Comparison of ENCODE assay signal across 8 mouse cellular contexts in genomic region chr9:13826391-13826805, GRCm38 (mm10). TPM values are rescaled to one million over a fixed set of nuclear protein-coding genes. Genes with fewer than 3 reads are reported as not detected.
DNase-seq lines count a peak whose midpoint lies in the region; ATAC-seq and TF ChIP-seq lines count a peak whose summit lies in the region.

No protein-coding gene starts in this region.

- peak overlapping the region; percentile 89 for H3K4me2 ChIP-seq in embryonic facial prominence, embryonic 14.5 days (ENCODE audit: low read depth, low read length)
- peak overlapping the region; percentile 75 for H3K4me2 ChIP-seq in liver, embryonic 12.5 days
- peak overlapping the region; percentile 87 for H3K4me2 ChIP-seq in myocyte (ENCODE audit: low read depth)

- peak; percentile 80 for DNase-seq in embryo, embryonic 10 days (ENCODE audit: low spot score)
- DNase-seq in embryo, embryonic 9.5 days (ENCODE audit: extremely low spot score) = no peak
- peak; percentile 78 for DNase-seq in embryonic facial prominence, embryonic 14.5 days (ENCODE audit: low spot score)
- peak; percentile 81 for DNase-seq in induced T-regulatory cell, adult 2 months (ENCODE audit: low read depth)
- DNase-seq in thymus, adult 2 months = peak; percentile 74

- peak; percentile 15 for TF ChIP-seq POLR2A in ES-Bruce4 (IDR thresholded peaks at IDR 0.05; ENCODE audit: insufficient read depth, low read length)
- no peak for TF ChIP-seq POLR2A in myocyte (IDR thresholded peaks at IDR 0.05; ENCODE audit: insufficient read length, low read depth)
- TF ChIP-seq POLR2A in thymus, adult 2 months (IDR thresholded peaks at IDR 0.05; ENCODE audit: control insufficient read depth, extremely low read depth, insufficient read depth, low read length, poor library complexity) = no peak

- no peaks in the 10 kb centered on the region for H3K4me1 ChIP-seq in ES-Bruce4 (ENCODE audit: control insufficient read depth, insufficient read depth, low read length)
- H3K4me1 ChIP-seq in embryonic facial prominence, embryonic 14.5 days (ENCODE audit: control insufficient read depth, insufficient read depth, low read length) = peaks cover 19% of the 10 kb centered on the region
- H3K4me1 ChIP-seq in liver, embryonic 12.5 days = peaks cover 39% of the 10 kb centered on the region
- H3K4me1 ChIP-seq in thymus, adult 2 months (replicated peaks; ENCODE audit: control insufficient read depth, insufficient read depth, low read length) = no peaks in the 10 kb centered on the region

- H3K79me2 ChIP-seq in myocyte (ENCODE audit: control insufficient read depth, insufficient read depth) = peaks cover 60% of the 10 kb centered on the region

- H3K9ac ChIP-seq in ES-Bruce4 (ENCODE audit: low read depth, poor library complexity, severe bottlenecking) = peak overlapping the region; percentile 92
- H3K9ac ChIP-seq in embryonic facial prominence, embryonic 14.5 days (ENCODE audit: low read depth, low read length) = peak overlapping the region; percentile 94
- peak overlapping the region; percentile 94 for H3K9ac ChIP-seq in liver, embryonic 12.5 days

- no peak for TF ChIP-seq CTCF in ES-Bruce4 (IDR thresholded peaks at IDR 0.05; ENCODE audit: low read depth, low read length)
- no peak for TF ChIP-seq CTCF in thymus, adult 2 months (IDR thresholded peaks at IDR 0.05; ENCODE audit: borderline replicate concordance, control insufficient read depth, extremely low read depth, insufficient read depth, low read length, poor library complexity)

- H3ac ChIP-seq in myocyte (ENCODE audit: control insufficient read depth, insufficient read length) = peak overlapping the region; percentile 39

- H3K4me3 ChIP-seq in ES-Bruce4 (ENCODE audit: low read depth, low read length) = peak overlapping the region; percentile 87
- peak overlapping the region; percentile 85 for H3K4me3 ChIP-seq in embryonic facial prominence, embryonic 14.5 days (ENCODE audit: low read depth, low read length)
- H3K4me3 ChIP-seq in liver, embryonic 12.5 days = peak overlapping the region; percentile 92
- peak overlapping the region; percentile 93 for H3K4me3 ChIP-seq in myocyte
- H3K4me3 ChIP-seq in thymus, adult 2 months (ENCODE audit: control insufficient read depth, insufficient read depth, low read length) = peak overlapping the region; percentile 61

- H3K36me3 ChIP-seq in ES-Bruce4 (ENCODE audit: control insufficient read depth, insufficient read depth, low read length, poor library complexity, severe bottlenecking) (peaks cover 26% of the 10 kb centered on the region), myocyte (ENCODE audit: control insufficient read depth, insufficient read depth) (peaks cover 10% of the 10 kb centered on the region)
- peaks cover 19% of the 10 kb centered on the region for H3K36me3 ChIP-seq in embryonic facial prominence, embryonic 14.5 days (ENCODE audit: control insufficient read depth, insufficient read depth, low read length)
- H3K36me3 ChIP-seq in liver, embryonic 12.5 days = peaks cover 39% of the 10 kb centered on the region
- H3K36me3 ChIP-seq in thymus, adult 2 months (ENCODE audit: control insufficient read depth, insufficient read depth, low read length) = peaks cover 1% of the 10 kb centered on the region; the same call in 1 of the 2 replicates

- WGBS in embryonic facial prominence, embryonic 14.5 days = under 1% methylated on average over 20 of the region's 31 CpGs
- WGBS in liver, embryonic 12.5 days (ENCODE audit: insufficient replicate concordance) = under 1% methylated on average over 31 of the region's 31 CpGs
- under 1% methylated on average over 31 of the region's 31 CpGs for WGBS in thymus, adult 2 months

- TF ChIP-seq EP300 in ES-Bruce4 (IDR thresholded peaks at IDR 0.05; ENCODE audit: insufficient read depth, low read depth, low read length) = no peak

- H3K27me3 ChIP-seq in ES-Bruce4 (ENCODE audit: control insufficient read depth, insufficient read depth, low read length, poor library complexity, severe bottlenecking) (no peaks in the 10 kb centered on the region), myocyte (ENCODE audit: control insufficient read depth, insufficient read depth, insufficient read length) (no peaks in the 10 kb centered on the region)
- no peaks in the 10 kb centered on the region for H3K27me3 ChIP-seq in embryonic facial prominence, embryonic 14.5 days (replicated peaks; ENCODE audit: control insufficient read depth, insufficient read depth, low read length)
- H3K27me3 ChIP-seq in liver, embryonic 12.5 days (replicated peaks) = no peaks in the 10 kb centered on the region
- H3K27me3 ChIP-seq in thymus, adult 2 months (ENCODE audit: control insufficient read depth, insufficient read depth, low read length) = no peaks in the 10 kb centered on the region

- H3K9me3 ChIP-seq in ES-Bruce4 (replicated peaks; ENCODE audit: control insufficient read depth, insufficient read depth, low read length, poor library complexity, severe bottlenecking) = no peaks in the 10 kb centered on the region
- no peaks in the 10 kb centered on the region for H3K9me3 ChIP-seq in embryonic facial prominence, embryonic 14.5 days (ENCODE audit: control insufficient read depth, low read length)
- no peaks in the 10 kb centered on the region for H3K9me3 ChIP-seq in liver, embryonic 12.5 days (replicated peaks)

- ATAC-seq in embryonic facial prominence, embryonic 14.5 days (ENCODE audit: low read depth) = peak; percentile 13
- ATAC-seq in liver, embryonic 12.5 days = peak; percentile 28

- H3K27ac ChIP-seq in ES-Bruce4 (ENCODE audit: insufficient read depth, low read length) = peak overlapping the region; percentile 69
- peak overlapping the region; percentile 99 for H3K27ac ChIP-seq in embryonic facial prominence, embryonic 14.5 days (replicated peaks; ENCODE audit: low read depth, low read length)
- H3K27ac ChIP-seq in liver, embryonic 12.5 days = peak overlapping the region; percentile 99
- peak overlapping the region; percentile 78 for H3K27ac ChIP-seq in thymus, adult 2 months (ENCODE audit: control insufficient read depth, insufficient read depth, low read length)

TF ChIP-seq in myocyte, 11 proteins besides CTCF, POLR2A, EP300 and RAD21:
- peak; percentile 77 for TF ChIP-seq USF1 (IDR thresholded peaks at IDR 0.05; ENCODE audit: low read depth)
- no peak for TF ChIP-seq POLR2AphosphoS2 (IDR thresholded peaks at IDR 0.05; ENCODE audit: insufficient read length, low read depth)
- TF ChIP-seq MYOD1 (IDR thresholded peaks at IDR 0.05; ENCODE audit: control insufficient read depth in 1 of 3, insufficient read length in 2 of 3, low read depth in 2 of 3) = no peak
- TF ChIP-seq TCF3 (IDR thresholded peaks at IDR 0.05; ENCODE audit: insufficient read length, low read depth) = no peak
- no peak for TF ChIP-seq CEBPB (IDR thresholded peaks at IDR 0.05; ENCODE audit: insufficient read depth, poor library complexity, severe bottlenecking)
- no peak for TF ChIP-seq MAX (IDR thresholded peaks at IDR 0.05; ENCODE audit: low read depth)
- TF ChIP-seq REST (IDR thresholded peaks at IDR 0.05; ENCODE audit: insufficient read depth, insufficient read length) = no peak
TF ChIP-seq in myocyte: peak in this region for 1.

RNA-seq across cellular contexts. Expression of gene Cep57, which starts 0.5 kb away (rescaled TPM):
- polyA plus RNA-seq in ES-Bruce4 (2011; ENCODE audit: insufficient read depth, insufficient read length, low read depth, missing spikeins) (92.8 and 101 TPM in 2 replicates), myocyte (2012; fragmentation: generic; extraction: Trizol) (4.9 TPM)
- polyA plus RNA-seq in embryonic facial prominence, embryonic 14.5 days (2014; fragmentation: Nextera tagmentation; extraction: Ambion mirVana) = 41.1 and 41.5 TPM in 2 replicates
- 43.2 and 46.8 TPM in 2 replicates for polyA plus RNA-seq in liver, embryonic 12.5 days (2016; fragmentation: Nextera tagmentation; extraction: Ambion mirVana)
- 27.3 and 27.9 TPM in 2 replicates for polyA plus RNA-seq in thymus, adult 2 months (2012; rRNA removed)

RNA-seq across cellular contexts. Expression of gene Fam76b, which starts 1.1 kb away (rescaled TPM):
- polyA plus RNA-seq in ES-Bruce4 (2011; ENCODE audit: insufficient read depth, insufficient read length, low read depth, missing spikeins) (49.6 and 58.8 TPM in 2 replicates), myocyte (2012; fragmentation: generic; extraction: Trizol) (2.8 TPM)
- polyA plus RNA-seq in embryonic facial prominence, embryonic 14.5 days (2014; fragmentation: Nextera tagmentation; extraction: Ambion mirVana) = 21.5 and 22.7 TPM in 2 replicates
- 14.3 and 16.1 TPM in 2 replicates for polyA plus RNA-seq in liver, embryonic 12.5 days (2016; fragmentation: Nextera tagmentation; extraction: Ambion mirVana)
- 17.2 and 21.9 TPM in 2 replicates for polyA plus RNA-seq in thymus, adult 2 months (2012; rRNA removed)
